Mouse (Mus musculus) frontal cortex, postnatal 25 days (tissue): ENCODE measurements around the gene Npm1.

Experiments
- DNase-seq, 2 experiments: peaks; one replicate each; pipeline ENCODE4 v3.0.0; 2022; ENCODE audit warnings: low spot score in 2 of 2

Gene Npm1

GRCm38 (mm10) chr11:33162998-33163506 is at the start of gene Npm1:
Npm1 (minus strand) TSS chr11:33163206.
- peak; percentile 99 for DNase-seq

GRCm38 (mm10) chr11:33207411-33207810 is 44.4 kb upstream of the Npm1 start:
- no peak for DNase-seq

- no peak for DNase-seq
Measured at GRCm38 (mm10) chr11:33204966-33205365, 42.0 kb upstream of the Npm1 start.

- no peak for DNase-seq
Measured at GRCm38 (mm10) chr11:33204329-33204705, 41.3 kb upstream of the Npm1 start.

GRCm38 (mm10) chr11:33203383-33204328 is 40.6 kb upstream of the Npm1 start, which contains the start of gene Tlx3:
Tlx3 (minus strand) TSS chr11:33203589.
- peak in 1 of 2 experiments; percentile 28 for DNase-seq

- DNase-seq = no peak
Measured at GRCm38 (mm10) chr11:33202972-33203371, 40.0 kb upstream of the Npm1 start.

- DNase-seq = no peak
Measured at GRCm38 (mm10) chr11:33202296-33202695, 39.3 kb upstream of the Npm1 start.

GRCm38 (mm10) chr11:33201626-33202010 is 38.6 kb upstream of the Npm1 start:
- no peak for DNase-seq

GRCm38 (mm10) chr11:33200764-33201625 is 38.0 kb upstream of the Npm1 start:
- no peak for DNase-seq

GRCm38 (mm10) chr11:33199906-33200763 is 37.1 kb upstream of the Npm1 start:
- no peak for DNase-seq

- no peak for DNase-seq
Measured at GRCm38 (mm10) chr11:33199117-33199514, 36.1 kb upstream of the Npm1 start.

GRCm38 (mm10) chr11:33198351-33199116 is 35.5 kb upstream of the Npm1 start:
- no peak for DNase-seq

GRCm38 (mm10) chr11:33197673-33198072 is 34.7 kb upstream of the Npm1 start:
- DNase-seq = no peak

GRCm38 (mm10) chr11:33197133-33197514 is 34.1 kb upstream of the Npm1 start:
- no peak for DNase-seq

- DNase-seq = no peak
Measured at GRCm38 (mm10) chr11:33196447-33197132, 33.6 kb upstream of the Npm1 start.

- DNase-seq = no peak
Measured at GRCm38 (mm10) chr11:33195531-33196446, 32.8 kb upstream of the Npm1 start.

- no peak for DNase-seq
Measured at GRCm38 (mm10) chr11:33195061-33195460, 32.1 kb upstream of the Npm1 start.

GRCm38 (mm10) chr11:33193695-33194094 is 30.7 kb upstream of the Npm1 start:
- DNase-seq = no peak

GRCm38 (mm10) chr11:33181804-33182203 is 18.8 kb upstream of the Npm1 start:
- DNase-seq = no peak
